Mouse (Mus musculus) cerebellum, adult 2 months (tissue): ENCODE measurements at regions not wholly inside any gene's neighbourhood (a gene's known extent, or its start where the extent isn't known, plus 50 kb on each side); places are given as distances from the start of the nearest gene placed in this dataset.

Experiments used
- CTCF ChIP-seq: fragments of 200-500 bp; IDR thresholded peaks from 2 replicates; pipeline ENCODE4 v1.5.1; 2011; ENCODE audit warnings: low read depth, mild to moderate bottlenecking, control low read depth, low read length, moderate library complexity, borderline replicate concordance; ENCODE audit not compliant: insufficient read depth
- POLR2A ChIP-seq: fragments of 200-500 bp; IDR thresholded peaks from 2 replicates; pipeline ENCODE4 v1.6.1; 2011; ENCODE audit warnings: low read length, control low read depth, borderline replicate concordance; ENCODE audit not compliant: insufficient read depth

- TF ChIP-seq CTCF = no peak
- no peak for TF ChIP-seq POLR2A
Observed at GRCm38 (mm10) chr14:55387378-55387777, 91.2 kb upstream of the Dhrs4 start.
